Mouse (Mus musculus) ES-Bruce4 (cell line): Measurements from ENCODE around the gene Recql.

ENCODE experiments used
- CTCF ChIP-seq: IDR thresholded peaks from one replicate; pipeline ENCODE4 v1.8.1; 2011; ENCODE audit warnings: low read depth, low read length
- POLR2A ChIP-seq: IDR thresholded peaks from one replicate; pipeline ENCODE4 v1.8.1; 2011; ENCODE audit warnings: low read length; ENCODE audit not compliant: insufficient read depth

DNA sequence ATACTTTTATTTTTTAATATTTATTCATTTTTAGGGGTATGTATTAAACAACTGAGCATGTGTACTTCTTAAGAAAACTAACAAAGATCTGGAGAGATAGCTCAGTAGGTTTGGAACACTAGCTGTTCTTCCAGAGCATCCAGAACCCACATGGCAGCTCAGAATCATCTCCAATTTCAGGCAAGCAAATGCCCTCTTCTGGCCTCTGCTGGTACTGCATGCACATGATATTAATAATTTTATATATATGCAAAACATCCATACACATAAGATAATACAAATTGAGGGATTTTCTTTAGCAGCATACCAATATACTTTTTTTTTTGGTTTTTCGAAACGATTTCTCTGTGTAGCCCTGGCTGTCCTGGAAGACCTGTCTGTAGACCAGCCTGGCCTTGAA lies 43.3 kb downstream of the Recql start:
- TF ChIP-seq CTCF: no peak
- no peak for TF ChIP-seq POLR2A
